19 mouse cellular contexts compared by ENCODE assay signal in genomic region chr9:66999698-67000097, GRCm38 (mm10). TPM values are rescaled to one million over a fixed set of nuclear protein-coding genes. Genes with fewer than 3 reads are reported as not detected.
DNase-seq lines count a peak whose midpoint lies in the region; ATAC-seq and TF ChIP-seq lines count a peak whose summit lies in the region.
"Had no signal": no experiment of that assay in that cellular context is flagged by ENCODE, and none has a peak within 500 bp of the region (broad histone marks: within the 10 kb centered on the region; RNA-seq: fewer than 3 reads in every experiment).

No protein-coding gene starts in this region.

- H3K36me3 ChIP-seq in forebrain, postnatal 0 days (ENCODE audit: insufficient read depth) = no peaks in the 10 kb centered on the region
- no peaks in the 10 kb centered on the region for H3K36me3 ChIP-seq in forebrain, embryonic 11.5 days (ENCODE audit: control insufficient read depth, insufficient read depth, low read length)
- H3K36me3 ChIP-seq in CH12.LX (replicated peaks in 1 of 2; ENCODE audit: control insufficient read depth in 1 of 2, insufficient read depth in 1 of 2, low read length in 1 of 2) = no peaks in the 10 kb centered on the region
- no peaks in the 10 kb centered on the region for H3K36me3 ChIP-seq in ES-E14 (ENCODE audit: control insufficient read depth, insufficient read depth, low read length, poor library complexity, severe bottlenecking)
- H3K36me3 ChIP-seq: embryonic facial prominence, embryonic 12.5 days; heart, embryonic 13.5 days; hindbrain, embryonic 15.5 days had no signal

- no peak for TF ChIP-seq POLR2A in CH12.LX (IDR thresholded peaks at IDR 0.05; ENCODE audit: low read depth, low read length)

- in situ Hi-C loops in CH12.LX (cut with MboI; ENCODE audit: low pct_ligation_motif_present, low pct_unique_long_range_greater_than_20kb, low sequenced_read_pairs) = loop anchor here (5.0 to 25.0 kb wide), 2 partner anchors 43 to 487 kb away; partner anchors contain the start of gene Fbxl22
- in situ Hi-C loops in ES-E14 (cut with MboI; ENCODE audit: low sequenced_read_pairs in 2 of 2, unreplicated experiment in 2 of 2) = no loop called here

- no peak overlapping the region for H3K4me2 ChIP-seq in forebrain, postnatal 0 days (ENCODE audit: low read depth)
- H3K4me2 ChIP-seq in forebrain, embryonic 11.5 days (ENCODE audit: low read depth, low read length, severe bottlenecking) = no peak overlapping the region
- no peak overlapping the region for H3K4me2 ChIP-seq in CH12.LX (ENCODE audit: insufficient read depth, low read depth, poor library complexity, severe bottlenecking)
- H3K4me2 ChIP-seq: embryonic facial prominence, embryonic 12.5 days; heart, embryonic 13.5 days; hindbrain, embryonic 15.5 days had no signal

- H3K9me3 ChIP-seq in forebrain, postnatal 0 days (ENCODE audit: low read length) = no peaks in the 10 kb centered on the region
- H3K9me3 ChIP-seq in forebrain, embryonic 11.5 days (ENCODE audit: control insufficient read depth, low read length) = no peaks in the 10 kb centered on the region
- H3K9me3 ChIP-seq in CH12.LX (replicated peaks; ENCODE audit: low read length) (no peaks in the 10 kb centered on the region), ES-E14 (ENCODE audit: control insufficient read depth, insufficient read depth, low read depth, low read length) (no peaks in the 10 kb centered on the region)
- H3K9me3 ChIP-seq: embryonic facial prominence, embryonic 12.5 days; heart, embryonic 13.5 days; hindbrain, embryonic 15.5 days had no signal

- ATAC-seq in forebrain, postnatal 0 days = peak; percentile 90
- no peak for ATAC-seq in forebrain, embryonic 11.5 days (replicated peaks; ENCODE audit: low FRiP score)
- ATAC-seq: activated CD4-positive, CD25-positive, alpha-beta regulatory T cell, adult 4 months; intestine, embryonic 16.5 days; Patski had no signal

- H3K27ac ChIP-seq in forebrain, postnatal 0 days (ENCODE audit: low read depth, low read length) = no peak overlapping the region
- no peak overlapping the region for H3K27ac ChIP-seq in forebrain, embryonic 11.5 days (ENCODE audit: low read depth, low read length)
- H3K27ac ChIP-seq in CH12.LX (ENCODE audit: insufficient read depth, low read depth) (no peak overlapping the region), ES-E14 (ENCODE audit: insufficient read depth, low read depth, low read length, poor library complexity, severe bottlenecking) (peak overlapping the region; percentile 69; the same call in 1 of the 2 replicates)
- H3K27ac ChIP-seq: embryonic facial prominence, embryonic 12.5 days; heart, embryonic 13.5 days; hindbrain, embryonic 15.5 days had no signal

- WGBS in forebrain, postnatal 0 days = 62% methylated on average over 8 of the region's 8 CpGs
- WGBS in forebrain, embryonic 11.5 days = 92% methylated on average over 8 of the region's 8 CpGs

- H3K9ac ChIP-seq in forebrain, postnatal 0 days = no peak overlapping the region
- no peak overlapping the region for H3K9ac ChIP-seq in forebrain, embryonic 11.5 days (ENCODE audit: low read length)
- H3K9ac ChIP-seq in CH12.LX (ENCODE audit: insufficient read depth, low read depth) (no peak overlapping the region), ES-E14 (ENCODE audit: insufficient read depth, low read depth, low read length, poor library complexity, severe bottlenecking) (peak overlapping the region; percentile 20; the same call in 1 of the 2 replicates)
- H3K9ac ChIP-seq: embryonic facial prominence, embryonic 12.5 days; heart, embryonic 13.5 days; hindbrain, embryonic 15.5 days had no signal

- TF ChIP-seq RAD21 in CH12.LX (IDR thresholded peaks at IDR 0.05; ENCODE audit: low read depth, low read length) = no peak

- TF ChIP-seq EP300 in CH12.LX (IDR thresholded peaks at IDR 0.05; ENCODE audit: low read length) = no peak

- dilution Hi-C loops in CH12.LX (cut with MboI; ENCODE audit: extremely low pct_ligation_motif_present, extremely low pct_unique_long_range_greater_than_20kb, low sequenced_read_pairs) = no loop called here

- H3K4me3 ChIP-seq in forebrain, postnatal 0 days (ENCODE audit: low read depth, low read length) = no peak overlapping the region
- H3K4me3 ChIP-seq in forebrain, embryonic 11.5 days (ENCODE audit: low read depth, low read length) = no peak overlapping the region
- H3K4me3 ChIP-seq in CH12.LX (replicated peaks in 1 of 3; ENCODE audit: low read depth in 2 of 3, low read length in 2 of 3, poor library complexity in 1 of 3) = no peak overlapping the region
- H3K4me3 ChIP-seq in ES-E14 (ENCODE audit: insufficient read depth in 1 of 2, low read depth in 1 of 2, low read length in 2 of 2, poor library complexity in 1 of 2, severe bottlenecking in 1 of 2) = no peak overlapping the region
- H3K4me3 ChIP-seq: embryonic facial prominence, embryonic 12.5 days; heart, embryonic 13.5 days; hindbrain, embryonic 15.5 days had no signal

- H3K79me2 ChIP-seq in CH12.LX (replicated peaks; ENCODE audit: control insufficient read depth, extremely low read depth, insufficient read depth, poor library complexity, severe bottlenecking) = no peaks in the 10 kb centered on the region

- no peak for TF ChIP-seq CTCF in forebrain, postnatal 0 days (IDR thresholded peaks at IDR 0.05; ENCODE audit: low read depth)
- no peak for TF ChIP-seq CTCF in CH12.LX (conservative IDR thresholded peaks at IDR 0.05 in 1 of 2, IDR thresholded peaks at IDR 0.05 in 1 of 2; ENCODE audit: low read depth in 2 of 2, low read length in 2 of 2)

- H3K27me3 ChIP-seq in forebrain, postnatal 0 days (ENCODE audit: insufficient read depth, low read length) = no peaks in the 10 kb centered on the region
- no peaks in the 10 kb centered on the region for H3K27me3 ChIP-seq in forebrain, embryonic 11.5 days (ENCODE audit: control insufficient read depth, insufficient read depth, low read length)
- H3K27me3 ChIP-seq in CH12.LX (replicated peaks) = no peaks in the 10 kb centered on the region
- H3K27me3 ChIP-seq: embryonic facial prominence, embryonic 12.5 days; heart, embryonic 13.5 days; hindbrain, embryonic 15.5 days; Patski had no signal

- peak; percentile 88 for DNase-seq in forebrain, postnatal 0 days
- DNase-seq in forebrain, embryonic 11.5 days (ENCODE audit: low spot score) = no peak
- DNase-seq in CH12.LX (ENCODE audit: extremely low read depth) = no peak
- no peak for DNase-seq in ES-E14 (ENCODE audit: low read depth, low spot score)
- peak; percentile 59 for DNase-seq in brain, embryonic 18.5 days (ENCODE audit: low read depth, low spot score)
- DNase-seq in cerebellum, postnatal 14 days = no peak
- DNase-seq: adrenal gland, postnatal 14 days; cerebellum, adult 11 months; cerebellum, adult 8-10 months; cerebellum, postnatal 25 days; gastrocnemius, postnatal 36 days; heart, adult 11 months; heart, postnatal 36 days had no signal

- no peaks in the 10 kb centered on the region for H3K4me1 ChIP-seq in forebrain, postnatal 0 days (ENCODE audit: insufficient read depth)
- H3K4me1 ChIP-seq in forebrain, embryonic 11.5 days (replicated peaks; ENCODE audit: control insufficient read depth, insufficient read depth, low read length) = 0 out of 2 replicates have a peak, but pooled peaks cover 2% of the 10 kb centered on the region
- H3K4me1 ChIP-seq in CH12.LX (ENCODE audit: control insufficient read depth in 1 of 2, insufficient read depth in 2 of 2) = peaks cover 0 to 5% of the 10 kb centered on the region in 2 experiments; a peak in 1 of 4 replicates
- H3K4me1 ChIP-seq in ES-E14 (ENCODE audit: control insufficient read depth in 2 of 2, insufficient read depth in 2 of 2, low read length in 2 of 2, poor library complexity in 1 of 2) = peaks cover 4 to 5% of the 10 kb centered on the region in 2 experiments; a peak in 2 of 4 replicates
- H3K4me1 ChIP-seq: embryonic facial prominence, embryonic 12.5 days; hindbrain, embryonic 15.5 days had no signal

TF ChIP-seq in CH12.LX, 34 proteins besides CTCF, POLR2A, EP300 and RAD21:
- TF ChIP-seq E2F4 (IDR thresholded peaks at IDR 0.05; ENCODE audit: insufficient replicate concordance, low read depth, low read length) (no peak), TBP (conservative IDR thresholded peaks at IDR 0.05; ENCODE audit: low read depth, low read length) (0 out of 2 replicates have a peak, but pooled peaks have one; percentile 16)
TF ChIP-seq in CH12.LX: peak in this region for 1.

TF ChIP-seq in ES-E14, 5 proteins besides CTCF, POLR2A, EP300 and RAD21:
- no peak for TF ChIP-seq CHD2 (IDR thresholded peaks at IDR 0.05; ENCODE audit: low read depth, low read length)
- TF ChIP-seq HCFC1 (IDR thresholded peaks at IDR 0.05; ENCODE audit: borderline replicate concordance, insufficient read depth, low read length) = no peak
- TF ChIP-seq ZC3H11A (IDR thresholded peaks at IDR 0.05; ENCODE audit: borderline replicate concordance, low read depth, low read length) = no peak
- no peak for TF ChIP-seq MAFK (IDR thresholded peaks at IDR 0.05; ENCODE audit: insufficient read depth, low read depth, low read length)
- no peak for TF ChIP-seq ZNF384 (IDR thresholded peaks at IDR 0.05; ENCODE audit: low read depth, low read length)
TF ChIP-seq in ES-E14: peak in this region for 0.

RNA-seq across cellular contexts. Expression of gene Lactb, which starts 24.4 kb away (rescaled TPM):
- total RNA-seq in forebrain, postnatal 0 days (2014; rRNA removed) = 20.3 and 20.7 TPM in 2 replicates
- polyA plus RNA-seq in forebrain, postnatal 0 days (2015; fragmentation: Nextera tagmentation; extraction: Ambion mirVana) = 9.9 and 12.2 TPM in 2 replicates
- 9.1 and 11.1 TPM in 2 replicates for polyA plus RNA-seq in forebrain, embryonic 11.5 days (2014; fragmentation: Nextera tagmentation; extraction: Ambion mirVana)
- total RNA-seq in CH12.LX (2012; rRNA removed) (14.6 and 14.7 TPM in 2 replicates), CH12.LX (2014; rRNA removed) (23.7 and 24.5 TPM in 2 replicates), ES-E14 (2012; rRNA removed) (7.0 and 10.0 TPM in 2 replicates)
- polyA plus RNA-seq in CH12.LX (2012; ENCODE audit: insufficient read length, low read depth) = 29.4 and 31.6 TPM in 2 replicates

RNA-seq across cellular contexts. Expression of gene Tpm1, which starts 49.5 kb away (rescaled TPM):
- 131 and 133 TPM in 2 replicates for total RNA-seq in forebrain, postnatal 0 days (2014; rRNA removed)
- 120 and 134 TPM in 2 replicates for polyA plus RNA-seq in forebrain, postnatal 0 days (2015; fragmentation: Nextera tagmentation; extraction: Ambion mirVana)
- 320 TPM in 2 replicates for polyA plus RNA-seq in forebrain, embryonic 11.5 days (2014; fragmentation: Nextera tagmentation; extraction: Ambion mirVana)
- total RNA-seq in CH12.LX (2012; rRNA removed) (34.6 and 34.9 TPM in 2 replicates), CH12.LX (2014; rRNA removed) (63.1 and 67.2 TPM in 2 replicates), ES-E14 (2012; rRNA removed) (484 and 860 TPM in 2 replicates)
- 178 and 213 TPM in 2 replicates for polyA plus RNA-seq in CH12.LX (2012; ENCODE audit: insufficient read length, low read depth)

RNA-seq across cellular contexts. Expression of gene Rps27l, which starts 53.8 kb away (rescaled TPM):
- 129 and 139 TPM in 2 replicates for total RNA-seq in forebrain, postnatal 0 days (2014; rRNA removed)
- polyA plus RNA-seq in forebrain, postnatal 0 days (2015; fragmentation: Nextera tagmentation; extraction: Ambion mirVana) = 208 and 277 TPM in 2 replicates
- polyA plus RNA-seq in forebrain, embryonic 11.5 days (2014; fragmentation: Nextera tagmentation; extraction: Ambion mirVana) = 624 and 676 TPM in 2 replicates
- total RNA-seq in CH12.LX (2012; rRNA removed) (593 and 709 TPM in 2 replicates), CH12.LX (2014; rRNA removed) (1,628 and 1,755 TPM in 2 replicates), ES-E14 (2012; rRNA removed) (767 and 917 TPM in 2 replicates)
- polyA plus RNA-seq in CH12.LX (2012; ENCODE audit: insufficient read length, low read depth) = 694 and 715 TPM in 2 replicates

Comparison
In these comparisons a context has a peak if more than half of its experiments do, and no peak if none do; other contexts are left out.
1. DNase-seq: peak in forebrain, postnatal 0 days (single experiment) and brain, embryonic 18.5 days (single experiment); none in forebrain, embryonic 11.5 days (single experiment), CH12.LX (single experiment), ES-E14 (single experiment) and cerebellum, postnatal 14 days (0 of 2).